Mouse (Mus musculus): Measurements from ENCODE around the gene Mvk.

- TF ChIP-seq CTCF (IDR thresholded peaks at IDR 0.05; ENCODE audit: control insufficient read depth, insufficient read depth, insufficient replicate concordance, low read depth, low read length) (no peak), POLR2A (IDR thresholded peaks at IDR 0.05; ENCODE audit: control insufficient read depth, low read depth, low read length) (no peak)
Observed at GRCm38 (mm10) chr5:114415606-114416005, 28.5 kb upstream of the Mvk start.
